Mouse (Mus musculus): ENCODE data around the gene Map3k11. TPM values are rescaled to one million over a fixed set of nuclear protein-coding genes. Genes with fewer than 3 reads are reported as not detected.

The Map3k11 gene
- polyA plus RNA-seq, 2 experiments, result 20.7 to 30.1 TPM

DNA sequence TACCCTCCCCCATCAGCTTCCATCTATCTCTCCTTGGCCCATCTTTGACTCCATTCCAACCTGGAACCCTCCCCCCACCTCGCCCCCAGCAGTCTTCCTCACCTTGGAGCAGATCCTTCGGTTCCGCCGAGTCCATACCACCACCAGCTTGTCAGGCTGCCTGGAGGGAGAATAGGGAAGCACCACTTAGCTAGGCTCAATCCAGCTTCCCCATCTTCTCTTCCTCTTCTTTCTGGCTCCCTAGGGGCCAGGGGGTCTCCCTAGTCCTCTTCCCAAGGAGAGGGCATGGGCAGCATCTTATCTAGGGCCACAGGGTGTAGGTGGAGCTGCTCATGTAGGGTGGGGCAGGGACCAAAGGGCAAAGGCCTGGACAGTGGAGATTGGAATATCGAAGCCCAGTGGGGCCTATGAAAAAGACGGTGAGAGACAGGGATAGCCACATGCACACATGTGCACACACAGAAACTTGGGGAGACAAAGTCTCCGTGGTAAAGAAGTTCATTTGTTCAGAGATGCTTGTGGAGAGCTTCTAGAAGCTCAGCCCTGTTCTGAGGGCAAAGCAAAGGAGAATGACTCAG lies 34.4 kb downstream of the Map3k11 start:
- ATAC-seq (ENCODE audit: low FRiP score, low read depth), result no peak
- no peaks in the 10 kb centered on the region for H3K9me3 ChIP-seq (ENCODE audit: control insufficient read depth, low read length)
- no peak overlapping the region for H3K4me3 ChIP-seq (replicated peaks; ENCODE audit: low read length)
- DNase-seq (ENCODE audit: low spot score), result no peak
- peaks cover 57% of the 10 kb centered on the region for H3K36me3 ChIP-seq (ENCODE audit: control insufficient read depth, insufficient read depth, low read length)
- H3K4me2 ChIP-seq (replicated peaks; ENCODE audit: low read depth, low read length, severe bottlenecking), result no peak overlapping the region
- H3K4me1 ChIP-seq (ENCODE audit: control insufficient read depth, insufficient read depth, low read length), result peaks cover 23% of the 10 kb centered on the region
- 85% methylated on average over 7 of the region's 7 CpGs for WGBS
- no peak overlapping the region for H3K27ac ChIP-seq (replicated peaks; ENCODE audit: low read depth, low read length)
- no peaks in the 10 kb centered on the region for H3K27me3 ChIP-seq (ENCODE audit: control insufficient read depth, insufficient read depth, low read length)
- H3K9ac ChIP-seq (ENCODE audit: low read depth, low read length, severe bottlenecking), result no peak overlapping the region
- no peak for TF ChIP-seq POLR2A (IDR thresholded peaks at IDR 0.05; ENCODE audit: borderline replicate concordance, extremely low read depth, insufficient read depth, insufficient read length)

- no peak for ATAC-seq (ENCODE audit: low FRiP score, low read depth)
- no peaks in the 10 kb centered on the region for H3K9me3 ChIP-seq (ENCODE audit: control insufficient read depth, low read length)
- H3K4me3 ChIP-seq (replicated peaks; ENCODE audit: low read length), result peak overlapping the region; percentile 41; the same call in 1 of the 2 replicates
- H3K27ac ChIP-seq (replicated peaks; ENCODE audit: low read depth, low read length), result no peak overlapping the region
- WGBS, result 58% methylated on average over 4 of the region's 4 CpGs
- peaks cover 46% of the 10 kb centered on the region for H3K36me3 ChIP-seq (ENCODE audit: control insufficient read depth, insufficient read depth, low read length)
- H3K4me1 ChIP-seq (ENCODE audit: control insufficient read depth, insufficient read depth, low read length), result peaks cover 29% of the 10 kb centered on the region
- TF ChIP-seq POLR2A (IDR thresholded peaks at IDR 0.05; ENCODE audit: borderline replicate concordance, extremely low read depth, insufficient read depth, insufficient read length), result no peak
- no peak for DNase-seq (ENCODE audit: low spot score)
- peak overlapping the region; percentile 25; the same call in 1 of the 2 replicates for H3K4me2 ChIP-seq (replicated peaks; ENCODE audit: low read depth, low read length, severe bottlenecking)
- no peaks in the 10 kb centered on the region for H3K27me3 ChIP-seq (ENCODE audit: control insufficient read depth, insufficient read depth, low read length)
- 0 out of 2 replicates have a peak overlapping the region, but pooled peaks have one; percentile 5 for H3K9ac ChIP-seq (ENCODE audit: low read depth, low read length, severe bottlenecking)
Measured at GRCm38 (mm10) chr19:5723934-5724548, 35.5 kb downstream of the Map3k11 start.

DNA sequence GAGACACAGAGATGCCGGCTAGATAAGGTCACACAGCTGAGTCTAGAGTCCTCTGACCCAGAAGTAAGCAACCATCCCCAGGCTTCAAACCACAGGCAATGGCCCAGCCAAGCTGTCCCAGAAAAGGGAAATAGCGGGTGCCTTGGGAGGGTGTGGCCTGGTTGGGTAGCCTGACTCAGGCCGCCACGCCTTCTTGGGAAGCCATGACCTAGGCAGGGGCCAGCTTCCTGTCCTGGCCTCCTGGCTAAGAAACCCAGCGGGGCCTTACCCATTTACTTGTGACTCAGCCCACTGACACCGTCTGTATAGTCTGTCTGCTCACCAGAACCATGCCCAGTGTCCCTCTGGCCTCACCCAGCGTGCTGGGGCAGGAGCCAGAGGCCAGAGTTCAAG lies 36.0 kb downstream of the Map3k11 start:
- Histone ChIP-seq H3K4me3 (replicated peaks; ENCODE audit: low read length) (peak overlapping the region; percentile 41; the same call in 1 of the 2 replicates), H3K4me2 (replicated peaks; ENCODE audit: low read depth, low read length, severe bottlenecking) (peak overlapping the region; percentile 61; the same call in 1 of the 2 replicates), H3K27me3 (ENCODE audit: control insufficient read depth, insufficient read depth, low read length) (no peaks in the 10 kb centered on the region), H3K4me1 (ENCODE audit: control insufficient read depth, insufficient read depth, low read length) (peaks cover 29% of the 10 kb centered on the region), H3K9me3 (ENCODE audit: control insufficient read depth, low read length) (no peaks in the 10 kb centered on the region), H3K9ac (ENCODE audit: low read depth, low read length, severe bottlenecking) (peak overlapping the region; percentile 5; the same call in 1 of the 2 replicates), H3K27ac (replicated peaks; ENCODE audit: low read depth, low read length) (no peak overlapping the region), H3K36me3 (ENCODE audit: control insufficient read depth, insufficient read depth, low read length) (peaks cover 41% of the 10 kb centered on the region)
- WGBS, result 66% methylated on average over 7 of the region's 7 CpGs
- DNase-seq (ENCODE audit: low spot score) (no peak), ATAC-seq (ENCODE audit: low FRiP score, low read depth) (no peak)
- TF ChIP-seq POLR2A (IDR thresholded peaks at IDR 0.05; ENCODE audit: borderline replicate concordance, extremely low read depth, insufficient read depth, insufficient read length), result no peak

DNA sequence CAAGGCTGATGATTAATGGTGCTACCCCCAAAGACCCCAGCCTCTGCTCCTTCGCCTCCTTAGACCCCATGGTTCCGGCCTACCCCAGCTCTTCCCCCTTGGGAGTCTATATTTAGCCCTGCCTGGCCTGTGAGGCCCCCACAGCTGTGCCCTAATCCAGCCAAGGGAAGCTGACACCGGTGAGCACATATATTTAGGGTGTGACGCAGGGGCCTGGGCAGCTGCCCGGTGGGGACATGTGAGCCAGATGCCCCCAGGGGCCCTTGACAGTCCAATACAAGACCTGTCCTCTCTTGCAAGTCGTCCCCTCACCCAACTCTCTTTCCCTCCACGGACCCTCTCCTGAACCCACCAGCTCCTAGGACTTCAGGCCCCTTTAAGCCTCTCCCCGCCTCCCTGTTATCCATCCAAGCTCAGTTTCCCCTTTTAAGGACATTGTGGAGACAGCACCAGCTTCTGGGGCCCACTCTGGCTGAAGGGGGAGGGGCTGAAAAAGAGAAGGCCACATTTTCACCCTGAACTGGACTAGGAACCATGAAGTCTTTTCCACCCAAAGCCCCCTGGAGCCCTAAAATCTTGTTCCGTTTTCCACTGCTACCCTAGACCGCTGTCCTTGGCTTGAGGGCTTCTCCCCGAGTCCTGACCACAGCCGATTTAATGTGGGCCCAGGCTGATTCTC lies 36.6 kb downstream of the Map3k11 start:
- H3K27ac ChIP-seq (replicated peaks; ENCODE audit: low read depth, low read length), result 0 out of 2 replicates have a peak overlapping the region, but pooled peaks have one; percentile 33
- peak; percentile 35 for ATAC-seq (ENCODE audit: low FRiP score, low read depth)

DNA sequence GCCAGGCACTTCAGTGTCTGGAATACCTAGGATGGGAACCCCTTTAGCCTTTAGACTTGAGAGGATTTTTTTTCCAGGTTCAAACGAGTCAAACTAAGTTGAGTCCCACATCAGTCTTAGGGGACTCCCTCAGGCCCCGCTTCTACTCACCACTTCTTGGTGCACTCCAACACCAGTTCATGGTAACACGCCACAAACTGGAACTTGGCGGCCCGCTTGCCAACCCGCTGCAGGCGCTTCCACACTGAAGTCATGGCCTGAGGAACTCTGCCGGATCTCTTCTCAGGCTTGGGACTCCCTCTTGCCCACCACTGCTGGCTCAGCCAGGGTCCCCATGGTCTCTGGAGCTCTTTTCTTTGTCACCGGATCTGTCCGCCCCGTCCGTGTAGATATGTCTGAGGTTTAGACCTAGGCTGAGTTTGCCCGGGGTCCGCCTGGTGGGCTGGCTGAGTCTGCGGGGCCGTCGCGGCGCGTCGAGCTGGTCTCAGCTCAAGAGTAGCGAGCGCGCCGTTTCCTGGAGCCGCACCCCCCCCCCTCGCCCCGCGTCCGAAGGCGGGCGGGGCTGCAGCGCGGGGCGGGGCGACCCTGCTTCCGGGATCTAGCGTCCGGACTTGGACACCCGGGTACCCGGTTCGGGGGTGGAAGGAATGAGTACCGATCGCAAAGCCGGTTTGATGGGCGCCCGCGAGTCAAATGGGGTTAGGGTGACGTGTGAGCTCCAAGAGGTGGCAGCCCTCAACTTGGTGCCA lies 37.4 kb downstream of the Map3k11 start, which contains the start of gene Ehbp1l1:
Gene Ehbp1l1 (minus strand): TSS at position 551 of the 749 bp plus-strand sequence.
- Histone ChIP-seq H3K27me3 (ENCODE audit: control insufficient read depth, insufficient read depth, low read length) (no peaks in the 10 kb centered on the region), H3K9ac (ENCODE audit: low read depth, low read length, severe bottlenecking) (peak within 1 kb of the TSS; percentile 60), H3K9me3 (ENCODE audit: control insufficient read depth, low read length) (no peaks in the 10 kb centered on the region), H3K4me2 (replicated peaks; ENCODE audit: low read depth, low read length, severe bottlenecking) (peak within 1 kb of the TSS; percentile 88), H3K36me3 (ENCODE audit: control insufficient read depth, insufficient read depth, low read length) (peaks cover 35% of the 10 kb centered on the region), H3K4me3 (replicated peaks; ENCODE audit: low read length) (peak within 1 kb of the TSS; percentile 91), H3K4me1 (ENCODE audit: control insufficient read depth, insufficient read depth, low read length) (peaks cover 37% of the 10 kb centered on the region), H3K27ac (replicated peaks; ENCODE audit: low read depth, low read length) (peak within 1 kb of the TSS; percentile 33; the same call in 1 of the 2 replicates)
- DNase-seq (ENCODE audit: low spot score) (peak; percentile 49), ATAC-seq (ENCODE audit: low FRiP score, low read depth) (no peak)
- TF ChIP-seq POLR2A (IDR thresholded peaks at IDR 0.05; ENCODE audit: borderline replicate concordance, extremely low read depth, insufficient read depth, insufficient read length), result no peak
- 14% methylated on average over 36 of the region's 49 CpGs for WGBS

More for the DNA sequence above, 36.6 kb downstream of the Map3k11 start:
- H3K27me3 ChIP-seq (ENCODE audit: control insufficient read depth, insufficient read depth, low read length), result no peaks in the 10 kb centered on the region
- peak; percentile 64 for DNase-seq (ENCODE audit: low spot score)
- peak overlapping the region; percentile 41 for H3K4me3 ChIP-seq (replicated peaks; ENCODE audit: low read length)
- no peak for TF ChIP-seq POLR2A (IDR thresholded peaks at IDR 0.05; ENCODE audit: borderline replicate concordance, extremely low read depth, insufficient read depth, insufficient read length)
- H3K36me3 ChIP-seq (ENCODE audit: control insufficient read depth, insufficient read depth, low read length), result peaks cover 39% of the 10 kb centered on the region
- WGBS, result 74% methylated on average over 12 of the region's 12 CpGs
- H3K9ac ChIP-seq (ENCODE audit: low read depth, low read length, severe bottlenecking), result peak overlapping the region; percentile 60
- H3K4me1 ChIP-seq (ENCODE audit: control insufficient read depth, insufficient read depth, low read length), result peaks cover 32% of the 10 kb centered on the region
- peak overlapping the region; percentile 61 for H3K4me2 ChIP-seq (replicated peaks; ENCODE audit: low read depth, low read length, severe bottlenecking)
- no peaks in the 10 kb centered on the region for H3K9me3 ChIP-seq (ENCODE audit: control insufficient read depth, low read length)

Measured in limb, embryonic 14.5 days (tissue).